Comparison of ENCODE assay signal across 7 mouse cellular contexts in genomic region chr16:18108221-18108966, GRCm38 (mm10). TPM values are rescaled to one million over a fixed set of nuclear protein-coding genes. Genes with fewer than 3 reads are reported as not detected.
DNase-seq lines count a peak whose midpoint lies in the region; ATAC-seq lines count a peak whose summit lies in the region.

No protein-coding gene starts in this region.

- no peaks in the 10 kb centered on the region for H3K27me3 ChIP-seq in intestine, embryonic 15.5 days (replicated peaks)
- no peaks in the 10 kb centered on the region for H3K27me3 ChIP-seq in limb, embryonic 10.5 days (ENCODE audit: low read depth, poor library complexity, severe bottlenecking)
- no peaks in the 10 kb centered on the region for H3K27me3 ChIP-seq in midbrain, embryonic 11.5 days (ENCODE audit: control insufficient read depth, insufficient read depth, low read length)

- H3K4me2 ChIP-seq in intestine, embryonic 15.5 days (replicated peaks): no peak overlapping the region
- no peak overlapping the region for H3K4me2 ChIP-seq in midbrain, embryonic 11.5 days

- 57% methylated on average over 5 of the region's 5 CpGs for WGBS in intestine, embryonic 15.5 days
- WGBS in limb, embryonic 10.5 days: 56% methylated on average over 5 of the region's 5 CpGs
- WGBS in midbrain, embryonic 11.5 days: 53% methylated on average over 5 of the region's 5 CpGs

- H3K36me3 ChIP-seq in intestine, embryonic 15.5 days: no peaks in the 10 kb centered on the region
- no peaks in the 10 kb centered on the region for H3K36me3 ChIP-seq in limb, embryonic 10.5 days
- H3K36me3 ChIP-seq in midbrain, embryonic 11.5 days (ENCODE audit: control insufficient read depth, insufficient read depth, low read length): no peaks in the 10 kb centered on the region

- H3K9ac ChIP-seq in intestine, embryonic 15.5 days: no peak overlapping the region
- no peak overlapping the region for H3K9ac ChIP-seq in midbrain, embryonic 11.5 days (ENCODE audit: low read length)

- no peaks in the 10 kb centered on the region for H3K4me1 ChIP-seq in intestine, embryonic 15.5 days (replicated peaks)
- peaks cover 25% of the 10 kb centered on the region for H3K4me1 ChIP-seq in limb, embryonic 10.5 days
- no peaks in the 10 kb centered on the region for H3K4me1 ChIP-seq in midbrain, embryonic 11.5 days (ENCODE audit: control insufficient read depth, insufficient read depth, low read length)

- ATAC-seq in intestine, embryonic 15.5 days: peak; percentile 80
- peak; percentile 75 for ATAC-seq in midbrain, embryonic 11.5 days (ENCODE audit: low FRiP score)

- H3K9me3 ChIP-seq in intestine, embryonic 15.5 days: no peaks in the 10 kb centered on the region
- H3K9me3 ChIP-seq in limb, embryonic 10.5 days (replicated peaks): 0 out of 2 replicates have a peak, but pooled peaks cover 2% of the 10 kb centered on the region
- H3K9me3 ChIP-seq in midbrain, embryonic 11.5 days (ENCODE audit: control insufficient read depth, low read length): no peaks in the 10 kb centered on the region

- peak; percentile 56 for DNase-seq in ZHBTc4 (ENCODE audit: low read depth, low spot score)
- DNase-seq in cerebellum, adult 8-10 months: peak; percentile 89
- peak; percentile 68 to 84 for DNase-seq in frontal cortex, postnatal 36 days (ENCODE audit: low spot score in 2 of 2)
- DNase-seq in limb, embryonic 10.5 days (ENCODE audit: low spot score): peak; percentile 77
- peak; percentile 98 for DNase-seq in midbrain, embryonic 11.5 days (ENCODE audit: low spot score, missing footprints)
- peak; percentile 63 for DNase-seq in right cerebral cortex, postnatal 25 days

- H3K4me3 ChIP-seq in intestine, embryonic 15.5 days (replicated peaks): no peak overlapping the region
- no peak overlapping the region for H3K4me3 ChIP-seq in limb, embryonic 10.5 days
- no peak overlapping the region for H3K4me3 ChIP-seq in midbrain, embryonic 11.5 days (ENCODE audit: low read depth, low read length)

- H3K27ac ChIP-seq in intestine, embryonic 15.5 days: no peak overlapping the region
- no peak overlapping the region for H3K27ac ChIP-seq in limb, embryonic 10.5 days
- H3K27ac ChIP-seq in midbrain, embryonic 11.5 days (ENCODE audit: low read depth, low read length): no peak overlapping the region

RNA-seq across cellular contexts. Expression of gene Prodh, which starts 18.4 kb away (rescaled TPM):
- polyA plus RNA-seq in intestine, embryonic 15.5 days (2015; fragmentation: Nextera tagmentation; extraction: Ambion mirVana): 15.0 and 19.9 TPM in 2 replicates
- 16.6 and 19.4 TPM in 2 replicates for polyA plus RNA-seq in limb, embryonic 10.5 days (2016; fragmentation: Nextera tagmentation; extraction: Ambion mirVana)
- polyA plus RNA-seq in midbrain, embryonic 11.5 days (2014; fragmentation: Nextera tagmentation; extraction: Ambion mirVana): 6.9 and 7.6 TPM in 2 replicates

RNA-seq across cellular contexts. Expression of gene Rtn4r, which starts 19.0 kb away (rescaled TPM):
- polyA plus RNA-seq in intestine, embryonic 15.5 days (2015; fragmentation: Nextera tagmentation; extraction: Ambion mirVana): 4.1 and 4.7 TPM in 2 replicates
- 1.3 and 3.8 TPM in 2 replicates for polyA plus RNA-seq in limb, embryonic 10.5 days (2016; fragmentation: Nextera tagmentation; extraction: Ambion mirVana)
- 2.2 and 2.7 TPM in 2 replicates for polyA plus RNA-seq in midbrain, embryonic 11.5 days (2014; fragmentation: Nextera tagmentation; extraction: Ambion mirVana)

RNA-seq across cellular contexts. Expression of gene Dgcr6, which starts 55.7 kb away (rescaled TPM):
- polyA plus RNA-seq in intestine, embryonic 15.5 days (2015; fragmentation: Nextera tagmentation; extraction: Ambion mirVana): 71.2 and 75.7 TPM in 2 replicates
- polyA plus RNA-seq in limb, embryonic 10.5 days (2016; fragmentation: Nextera tagmentation; extraction: Ambion mirVana): 160 and 168 TPM in 2 replicates
- polyA plus RNA-seq in midbrain, embryonic 11.5 days (2014; fragmentation: Nextera tagmentation; extraction: Ambion mirVana): 128 and 134 TPM in 2 replicates
